Mouse (Mus musculus): Measurements from ENCODE around the gene Nop58. TPM values are rescaled to one million over a fixed set of nuclear protein-coding genes. Genes with fewer than 3 reads are reported as not detected.
"Not testable (repeated sequence)": the region's sequence is repeated elsewhere in the genome, so short reads cannot be mapped to it uniquely, and the experiment has no call there.

Nop58 gene
- polyA plus RNA-seq (2015; fragmentation: Nextera tagmentation; extraction: Ambion mirVana): 216 and 225 TPM in 2 replicates

GRCm38 (mm10) chr1:59684819-59685755, at the start of gene Nop58:
Nop58 (plus strand) TSS chr1:59684971.
- H3K4me2 ChIP-seq: peak within 1 kb of the TSS; percentile 76
- H3K36me3 ChIP-seq: peaks cover 5% of the 10 kb centered on the region; the same call in 1 of the 2 replicates
- no peaks in the 10 kb centered on the region for H3K9me3 ChIP-seq
- H3K27ac ChIP-seq: peak within 1 kb of the TSS; percentile 93
- peak within 1 kb of the TSS; percentile 84 for H3K4me3 ChIP-seq
- WGBS: under 1% methylated on average over 49 of the region's 49 CpGs
- ATAC-seq (ENCODE audit: insufficient number of reproducible peaks, low FRiP score, low TSS enrichment, low read depth): peak; percentile 97
- no peaks in the 10 kb centered on the region for H3K27me3 ChIP-seq
- H3K4me1 ChIP-seq: peaks cover 17% of the 10 kb centered on the region
- H3K9ac ChIP-seq: peak within 1 kb of the TSS; percentile 74

- H3K4me3 ChIP-seq: no peak overlapping the region
- H3K27ac ChIP-seq: no peak overlapping the region
- H3K36me3 ChIP-seq: peaks cover 4% of the 10 kb centered on the region; the same call in 1 of the 2 replicates
- H3K4me1 ChIP-seq: peaks cover 5% of the 10 kb centered on the region; the same call in 1 of the 2 replicates
- H3K9ac ChIP-seq: no peak overlapping the region
- no peak overlapping the region for H3K4me2 ChIP-seq
- ATAC-seq (ENCODE audit: insufficient number of reproducible peaks, low FRiP score, low TSS enrichment, low read depth): no peak
- H3K9me3 ChIP-seq: no peaks in the 10 kb centered on the region
- H3K27me3 ChIP-seq: no peaks in the 10 kb centered on the region
- WGBS: 84% methylated on average over 1 of the region's 1 CpGs
These were observed 48.4 kb upstream of the Nop58 start for GRCm38 (mm10) chr1:59636349-59636748.

- Histone ChIP-seq H3K27ac (no peak overlapping the region), H3K4me1 (peaks cover 5% of the 10 kb centered on the region; the same call in 1 of the 2 replicates), H3K9me3 (no peaks in the 10 kb centered on the region), H3K4me3 (no peak overlapping the region), H3K4me2 (no peak overlapping the region), H3K36me3 (peaks cover 16% of the 10 kb centered on the region), H3K27me3 (no peaks in the 10 kb centered on the region), H3K9ac (no peak overlapping the region)
- WGBS: 87% methylated on average over 3 of the region's 3 CpGs
- no peak for ATAC-seq (ENCODE audit: insufficient number of reproducible peaks, low FRiP score, low TSS enrichment, low read depth)
These were observed 46.4 kb upstream of the Nop58 start for GRCm38 (mm10) chr1:59638371-59638770.

GRCm38 (mm10) chr1:59642488-59642887, 42.3 kb upstream of the Nop58 start:
- no peaks in the 10 kb centered on the region for H3K27me3 ChIP-seq
- no peak for ATAC-seq (ENCODE audit: insufficient number of reproducible peaks, low FRiP score, low TSS enrichment, low read depth)
- no peak overlapping the region for H3K27ac ChIP-seq
- H3K4me3 ChIP-seq: no peak overlapping the region
- H3K36me3 ChIP-seq: peaks cover 31% of the 10 kb centered on the region
- H3K4me2 ChIP-seq: no peak overlapping the region
- no peaks in the 10 kb centered on the region for H3K4me1 ChIP-seq
- H3K9me3 ChIP-seq: no peaks in the 10 kb centered on the region
- 77% methylated on average over 1 of the region's 1 CpGs for WGBS
- H3K9ac ChIP-seq: no peak overlapping the region

GRCm38 (mm10) chr1:59646502-59646901, 38.3 kb upstream of the Nop58 start:
- H3K27ac ChIP-seq; H3K4me3 ChIP-seq; H3K9ac ChIP-seq; ATAC-seq (ENCODE audit: insufficient number of reproducible peaks, low FRiP score, low TSS enrichment, low read depth); H3K27me3 ChIP-seq; H3K4me1 ChIP-seq; H3K4me2 ChIP-seq; H3K9me3 ChIP-seq: not testable (repeated sequence)
- WGBS: 92% methylated on average over 2 of the region's 2 CpGs
- peaks cover 41% of the 10 kb centered on the region for H3K36me3 ChIP-seq

- Histone ChIP-seq H3K4me3 (no peak overlapping the region), H3K4me1 (no peaks in the 10 kb centered on the region), H3K27me3 (no peaks in the 10 kb centered on the region), H3K4me2 (no peak overlapping the region), H3K27ac (no peak overlapping the region), H3K36me3 (peaks cover 42% of the 10 kb centered on the region), H3K9me3 (no peaks in the 10 kb centered on the region), H3K9ac (no peak overlapping the region)
- ATAC-seq (ENCODE audit: insufficient number of reproducible peaks, low FRiP score, low TSS enrichment, low read depth): no peak
- 98% methylated on average over 3 of the region's 3 CpGs for WGBS
These were observed 33.5 kb upstream of the Nop58 start for GRCm38 (mm10) chr1:59651201-59651819.

- whole genome bisulfite sequencing: 89% methylated on average over 3 of the region's 3 CpGs
- H3K4me1 ChIP-seq: no peaks in the 10 kb centered on the region
- no peak overlapping the region for H3K4me2 ChIP-seq
- no peak overlapping the region for H3K9ac ChIP-seq
- no peak overlapping the region for H3K4me3 ChIP-seq
- H3K9me3 ChIP-seq: no peaks in the 10 kb centered on the region
- peaks cover 30% of the 10 kb centered on the region for H3K36me3 ChIP-seq
- no peaks in the 10 kb centered on the region for H3K27me3 ChIP-seq
- no peak for ATAC-seq (ENCODE audit: insufficient number of reproducible peaks, low FRiP score, low TSS enrichment, low read depth)
- H3K27ac ChIP-seq: no peak overlapping the region
These were observed 31.4 kb upstream of the Nop58 start for GRCm38 (mm10) chr1:59653243-59653911.

- H3K27me3 ChIP-seq: no peaks in the 10 kb centered on the region
- ATAC-seq (ENCODE audit: insufficient number of reproducible peaks, low FRiP score, low TSS enrichment, low read depth): no peak
- no peak overlapping the region for H3K4me2 ChIP-seq
- no peaks in the 10 kb centered on the region for H3K4me1 ChIP-seq
- H3K9me3 ChIP-seq: no peaks in the 10 kb centered on the region
- H3K9ac ChIP-seq: no peak overlapping the region
- no peak overlapping the region for H3K4me3 ChIP-seq
- WGBS: 87% methylated on average over 7 of the region's 7 CpGs
- no peak overlapping the region for H3K27ac ChIP-seq
- H3K36me3 ChIP-seq: peaks cover 18% of the 10 kb centered on the region
These were observed 28.3 kb upstream of the Nop58 start for GRCm38 (mm10) chr1:59656244-59657171.

GRCm38 (mm10) chr1:59663456-59664135, 21.2 kb upstream of the Nop58 start:
- H3K4me2 ChIP-seq: no peak overlapping the region
- H3K4me1 ChIP-seq: no peaks in the 10 kb centered on the region; the same call in 1 of the 2 replicates
- no peak for ATAC-seq (ENCODE audit: insufficient number of reproducible peaks, low FRiP score, low TSS enrichment, low read depth)
- H3K36me3 ChIP-seq: no peaks in the 10 kb centered on the region
- 85% methylated on average over 3 of the region's 3 CpGs for WGBS
- no peak overlapping the region for H3K27ac ChIP-seq
- H3K9me3 ChIP-seq: no peaks in the 10 kb centered on the region
- no peaks in the 10 kb centered on the region for H3K27me3 ChIP-seq
- H3K9ac ChIP-seq: no peak overlapping the region
- H3K4me3 ChIP-seq: no peak overlapping the region

GRCm38 (mm10) chr1:59668871-59669270, 15.9 kb upstream of the Nop58 start:
- Histone ChIP-seq H3K27ac (no peak overlapping the region), H3K4me1 (peaks cover 8% of the 10 kb centered on the region), H3K36me3 (no peaks in the 10 kb centered on the region), H3K27me3 (no peaks in the 10 kb centered on the region), H3K9ac (no peak overlapping the region), H3K9me3 (no peaks in the 10 kb centered on the region), H3K4me3 (no peak overlapping the region), H3K4me2 (0 out of 2 replicates have a peak overlapping the region, but pooled peaks have one; percentile 10)
- 89% methylated on average over 2 of the region's 2 CpGs for WGBS
- ATAC-seq (ENCODE audit: insufficient number of reproducible peaks, low FRiP score, low TSS enrichment, low read depth): no peak

All from limb, embryonic 15.5 days (tissue).